Mouse (Mus musculus) ES-Bruce4 (cell line): ENCODE data around the gene Lrig1. TPM values are rescaled to one million over a fixed set of nuclear protein-coding genes. Genes with fewer than 3 reads are reported as not detected.

ENCODE experiments used
- H3K27ac ChIP-seq: 2 replicates; pipeline ENCODE4 v1.5.1; 2012; ENCODE audit warnings: low read length, inconsistent platforms; ENCODE audit not compliant: insufficient read depth
- H3K27me3 ChIP-seq: 2 replicates; pipeline ENCODE4 v1.6.1; 2012; ENCODE audit warnings: mild to moderate bottlenecking, low read length, inconsistent platforms; ENCODE audit not compliant: control insufficient read depth, poor library complexity, insufficient read depth, severe bottlenecking
- H3K36me3 ChIP-seq: 2 replicates; pipeline ENCODE4 v1.6.1; 2012; ENCODE audit warnings: inconsistent platforms, mild to moderate bottlenecking, low read length, moderate library complexity; ENCODE audit not compliant: control insufficient read depth, poor library complexity, insufficient read depth, severe bottlenecking
- H3K4me1 ChIP-seq: one replicate; pipeline ENCODE4 v1.8.1; 2011; ENCODE audit warnings: low read length; ENCODE audit not compliant: control insufficient read depth, insufficient read depth
- H3K4me3 ChIP-seq: 2 replicates; pipeline ENCODE4 v1.5.1; 2011; ENCODE audit warnings: low read depth, mild to moderate bottlenecking, low read length
- H3K9ac ChIP-seq: 2 replicates; pipeline ENCODE4 v1.6.1; 2012; ENCODE audit warnings: low read depth, mild to moderate bottlenecking, inconsistent platforms; ENCODE audit not compliant: poor library complexity, severe bottlenecking
- H3K9me3 ChIP-seq: replicated peaks from 2 replicates; pipeline ENCODE4 v1.6.1; 2012; ENCODE audit warnings: mild to moderate bottlenecking, low read length, inconsistent platforms; ENCODE audit not compliant: control insufficient read depth, poor library complexity, insufficient read depth, severe bottlenecking
- CTCF ChIP-seq: IDR thresholded peaks from one replicate; pipeline ENCODE4 v1.8.1; 2011; ENCODE audit warnings: low read depth, low read length
- EP300 ChIP-seq: IDR thresholded peaks from 2 replicates; pipeline ENCODE4 v1.6.1; 2011; ENCODE audit warnings: low read depth, low read length; ENCODE audit not compliant: insufficient read depth
- POLR2A ChIP-seq: IDR thresholded peaks from one replicate; pipeline ENCODE4 v1.8.1; 2011; ENCODE audit warnings: low read length; ENCODE audit not compliant: insufficient read depth
- polyA plus RNA-seq: library from polyadenylated mRNA; stranded (reverse); fragments of >200 nt; gene quantifications from 2 replicates; pipeline ENCODE4 v1.2.4, GENCODE M21; 2011; ENCODE audit warnings: low read depth; ENCODE audit not compliant: missing spikeins, insufficient read depth, insufficient read length

Lrig1 gene
- polyA plus RNA-seq, 1 experiment: 7.3 TPM

DNA sequence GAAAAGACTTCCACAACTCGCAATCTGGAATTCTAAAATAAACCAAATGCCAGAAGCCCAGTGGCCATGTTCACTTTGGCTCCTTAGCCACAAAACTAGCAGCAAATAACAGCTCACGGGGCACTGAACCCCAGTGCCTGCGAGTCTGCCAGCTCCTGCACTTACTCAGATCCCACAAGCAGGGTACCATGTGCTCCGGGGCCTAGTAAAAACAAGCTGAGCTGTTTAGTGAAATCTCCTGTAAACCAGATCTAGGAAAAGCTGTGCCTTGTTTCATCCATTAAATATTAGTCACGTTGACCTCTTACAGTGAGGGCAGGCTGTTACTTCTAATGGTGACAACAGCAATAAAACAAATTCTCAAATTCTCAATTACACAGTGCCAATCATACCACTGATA, 81.3 kb downstream of the Lrig1 start:
- Histone ChIP-seq H3K4me1 (peaks cover 5% of the 10 kb centered on the region), H3K27ac (no peak overlapping the region), H3K9ac (no peak overlapping the region), H3K4me3 (no peak overlapping the region), H3K27me3 (no peaks in the 10 kb centered on the region), H3K36me3 (no peaks in the 10 kb centered on the region), H3K9me3 (no peaks in the 10 kb centered on the region)
- no peak for TF ChIP-seq CTCF
- no peak for TF ChIP-seq POLR2A
- no peak for TF ChIP-seq EP300

DNA sequence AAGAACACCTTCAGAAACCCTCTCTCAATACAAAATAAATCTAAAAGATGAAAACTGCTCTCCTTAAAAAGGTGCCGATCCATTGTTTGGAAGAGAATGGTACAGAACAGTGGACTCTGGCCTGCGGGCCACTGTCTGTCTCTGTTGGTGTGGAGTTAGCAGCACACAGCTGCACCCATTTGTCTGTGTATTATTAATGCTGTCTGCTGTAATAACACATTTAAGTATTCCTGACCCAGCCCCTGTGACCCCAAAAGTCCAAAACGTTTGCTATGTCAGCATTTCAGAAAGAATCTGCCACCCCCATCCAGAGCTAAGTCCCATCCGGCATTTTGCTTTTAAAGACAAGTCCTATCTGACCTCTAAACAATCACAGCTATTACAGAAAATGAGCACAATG, 84.0 kb downstream of the Lrig1 start:
- Histone ChIP-seq H3K36me3 (no peaks in the 10 kb centered on the region), H3K27me3 (no peaks in the 10 kb centered on the region), H3K4me1 (peaks cover 2% of the 10 kb centered on the region), H3K9ac (no peak overlapping the region), H3K27ac (no peak overlapping the region), H3K9me3 (no peaks in the 10 kb centered on the region), H3K4me3 (no peak overlapping the region)
- TF ChIP-seq EP300 (no peak), POLR2A (no peak), CTCF (no peak)

DNA sequence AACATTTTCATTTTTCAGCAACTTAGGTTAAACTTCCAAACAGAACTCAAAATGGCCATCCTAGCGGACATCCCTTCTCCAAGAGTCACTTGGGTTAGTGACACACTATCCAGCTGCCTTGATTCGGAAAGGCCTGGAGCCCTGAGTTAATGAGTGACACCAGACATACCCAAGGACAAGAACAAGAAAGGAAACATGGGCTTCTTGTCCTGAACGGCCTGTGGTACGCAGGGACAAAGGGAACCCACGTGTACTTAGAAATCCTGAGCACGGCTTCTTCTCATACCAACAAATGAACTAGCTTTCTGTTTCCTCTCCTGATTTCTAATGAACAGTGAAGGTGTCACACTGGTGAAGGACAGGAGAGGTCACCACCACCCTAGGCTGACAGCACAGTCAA, 85.6 kb downstream of the Lrig1 start:
- TF ChIP-seq EP300: no peak
- TF ChIP-seq CTCF: no peak
- TF ChIP-seq POLR2A: no peak
- Histone ChIP-seq H3K36me3 (no peaks in the 10 kb centered on the region), H3K4me3 (no peak overlapping the region), H3K9ac (no peak overlapping the region), H3K27me3 (no peaks in the 10 kb centered on the region), H3K9me3 (no peaks in the 10 kb centered on the region), H3K27ac (no peak overlapping the region), H3K4me1 (no peaks in the 10 kb centered on the region)

DNA sequence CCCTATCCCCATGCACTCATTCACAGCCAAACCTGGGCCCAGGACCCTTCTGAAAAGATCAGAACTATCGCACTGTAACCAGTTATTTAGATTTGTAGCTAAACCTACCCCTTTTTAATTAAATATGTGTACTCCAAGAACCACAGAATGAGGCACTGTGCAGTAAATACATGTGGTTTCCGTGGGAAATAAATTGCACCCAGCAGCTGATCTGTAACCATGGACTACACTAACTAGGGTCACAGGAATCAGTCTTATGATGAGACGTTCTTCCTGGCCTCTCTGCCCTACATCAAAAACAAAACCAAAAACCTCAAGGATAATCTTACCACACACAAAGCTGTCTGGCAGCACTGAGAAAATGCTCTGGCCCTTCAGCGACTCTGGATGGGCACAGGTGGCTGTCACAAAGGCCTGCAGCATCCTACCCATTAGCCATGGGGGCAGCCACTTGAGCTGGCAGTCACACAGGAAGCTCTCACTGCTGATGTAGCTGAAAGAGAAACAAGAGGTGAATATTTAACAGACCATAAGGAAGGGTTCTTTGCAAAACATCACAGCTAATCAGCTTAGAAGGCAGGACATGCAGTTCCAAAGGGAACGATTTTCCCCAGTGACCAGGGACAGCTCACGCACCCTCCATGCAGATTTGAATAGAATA, 86.6 kb downstream of the Lrig1 start:
- Histone ChIP-seq H3K9ac (no peak overlapping the region), H3K27me3 (no peaks in the 10 kb centered on the region), H3K36me3 (no peaks in the 10 kb centered on the region), H3K4me1 (no peaks in the 10 kb centered on the region), H3K4me3 (no peak overlapping the region), H3K9me3 (no peaks in the 10 kb centered on the region), H3K27ac (no peak overlapping the region)
- TF ChIP-seq POLR2A (no peak), CTCF (no peak), EP300 (no peak)

DNA sequence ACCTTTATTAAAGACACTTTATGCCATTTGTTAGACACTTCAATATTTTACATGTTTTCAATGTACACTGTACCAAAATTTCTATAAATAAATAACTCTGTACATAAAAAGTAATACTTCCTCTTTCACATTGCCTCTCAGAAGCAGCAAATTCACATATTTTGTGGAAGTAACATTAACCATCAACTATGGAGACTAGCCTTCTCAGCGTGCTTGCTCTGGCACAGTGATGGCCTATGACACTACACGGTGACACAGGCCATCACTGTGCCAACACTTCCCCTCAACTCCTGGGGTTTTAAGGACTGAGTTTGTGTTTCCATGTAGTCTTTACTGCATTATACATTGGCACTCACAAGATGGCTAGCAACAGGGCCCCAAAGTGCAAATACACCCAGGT, 95.4 kb downstream of the Lrig1 start:
- no peak overlapping the region for H3K4me3 ChIP-seq
- H3K36me3 ChIP-seq: no peaks in the 10 kb centered on the region
- H3K4me1 ChIP-seq: no peaks in the 10 kb centered on the region
- no peak overlapping the region for H3K9ac ChIP-seq
- H3K27ac ChIP-seq: no peak overlapping the region
- no peaks in the 10 kb centered on the region for H3K27me3 ChIP-seq
- H3K9me3 ChIP-seq: no peaks in the 10 kb centered on the region
- TF ChIP-seq CTCF (no peak), EP300 (no peak), POLR2A (no peak)

DNA sequence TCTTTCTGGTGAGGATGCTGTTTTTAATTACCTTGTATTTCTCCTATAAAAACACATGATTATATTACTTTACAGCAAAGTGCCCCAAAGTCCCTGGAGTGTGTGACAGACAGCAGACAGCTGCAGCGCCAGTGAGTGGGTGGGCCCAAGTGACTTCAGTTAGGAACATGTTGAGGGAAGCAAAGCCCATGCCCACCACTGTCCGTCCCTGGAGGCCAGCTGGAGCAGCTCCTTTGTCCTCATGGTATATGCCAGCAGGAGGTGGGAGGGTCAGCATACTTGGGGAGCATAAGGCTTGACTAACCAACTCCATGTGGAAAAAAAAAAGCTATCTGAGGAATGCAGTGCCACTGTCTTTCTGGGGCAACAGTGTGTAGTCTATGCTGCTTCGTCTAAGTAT, 95.9 kb downstream of the Lrig1 start:
- H3K4me1 ChIP-seq: no peaks in the 10 kb centered on the region
- no peak overlapping the region for H3K4me3 ChIP-seq
- no peak for TF ChIP-seq EP300
- no peak for TF ChIP-seq CTCF
- no peak for TF ChIP-seq POLR2A
- no peaks in the 10 kb centered on the region for H3K36me3 ChIP-seq
- H3K27ac ChIP-seq: no peak overlapping the region
- H3K27me3 ChIP-seq: no peaks in the 10 kb centered on the region
- no peak overlapping the region for H3K9ac ChIP-seq
- no peaks in the 10 kb centered on the region for H3K9me3 ChIP-seq
